Mouse (Mus musculus) thymus, adult 2 months (tissue): ENCODE measurements around the gene Evc2. TPM values are rescaled to one million over a fixed set of nuclear protein-coding genes. Genes with fewer than 3 reads are reported as not detected.

Source experiments
- DNase-seq: peaks from one replicate; pipeline ENCODE4 v3.0.0; 2021
- H3K27ac ChIP-seq: fragments of 200-500 bp; 2 replicates; pipeline ENCODE4 v1.5.1; 2012; ENCODE audit warnings: low read length, control low read depth; ENCODE audit not compliant: control insufficient read depth, insufficient read depth
- H3K27me3 ChIP-seq: fragments of 200-500 bp; 2 replicates; pipeline ENCODE4 v1.6.1; 2012; ENCODE audit warnings: mild to moderate bottlenecking, low read length, moderate library complexity, mixed read lengths; ENCODE audit not compliant: control insufficient read depth, insufficient read depth
- H3K36me3 ChIP-seq: fragments of 200-500 bp; 2 replicates; pipeline ENCODE4 v1.6.1; 2012; ENCODE audit warnings: mild to moderate bottlenecking, low read length, moderate library complexity; ENCODE audit not compliant: control insufficient read depth, insufficient read depth
- H3K4me1 ChIP-seq: fragments of 200-500 bp; replicated peaks from 2 replicates; pipeline ENCODE4 v1.6.1; 2012; ENCODE audit warnings: low read length; ENCODE audit not compliant: control insufficient read depth, insufficient read depth
- H3K4me3 ChIP-seq: fragments of 200-500 bp; 2 replicates; pipeline ENCODE4 v1.5.1; 2012; ENCODE audit warnings: mild to moderate bottlenecking, low read length, control low read depth, moderate library complexity; ENCODE audit not compliant: control insufficient read depth, insufficient read depth
- CTCF ChIP-seq: fragments of 200-500 bp; IDR thresholded peaks from 2 replicates; pipeline ENCODE4 v1.5.1; 2012; ENCODE audit warnings: mild to moderate bottlenecking, control low read depth, low read length, moderate library complexity, borderline replicate concordance; ENCODE audit not compliant: control insufficient read depth, poor library complexity, insufficient read depth; ENCODE audit errors: extremely low read depth
- POLR2A ChIP-seq: fragments of 200-500 bp; IDR thresholded peaks from 2 replicates; pipeline ENCODE4 v1.6.1; 2012; ENCODE audit warnings: mild to moderate bottlenecking, low read length, control low read depth, moderate library complexity; ENCODE audit not compliant: control insufficient read depth, poor library complexity, insufficient read depth; ENCODE audit errors: extremely low read depth
- WGBS: fragments of 180-500 bp; shearing (Covaris S2); methylation state at CpG from one replicate; pipeline ENCODE4 v1.1.7; 2018; 5-methylcytosine and 5-hydroxymethylcytosine counted together
- polyA plus RNA-seq: library from polyadenylated mRNA; depleted of rRNA; stranded (reverse); fragments of >200 nt; gene quantifications from 2 replicates; pipeline ENCODE4 v1.2.3, GENCODE M21; 2012

Gene Evc2
- polyA plus RNA-seq, 1 experiment: 7.2 TPM

DNA sequence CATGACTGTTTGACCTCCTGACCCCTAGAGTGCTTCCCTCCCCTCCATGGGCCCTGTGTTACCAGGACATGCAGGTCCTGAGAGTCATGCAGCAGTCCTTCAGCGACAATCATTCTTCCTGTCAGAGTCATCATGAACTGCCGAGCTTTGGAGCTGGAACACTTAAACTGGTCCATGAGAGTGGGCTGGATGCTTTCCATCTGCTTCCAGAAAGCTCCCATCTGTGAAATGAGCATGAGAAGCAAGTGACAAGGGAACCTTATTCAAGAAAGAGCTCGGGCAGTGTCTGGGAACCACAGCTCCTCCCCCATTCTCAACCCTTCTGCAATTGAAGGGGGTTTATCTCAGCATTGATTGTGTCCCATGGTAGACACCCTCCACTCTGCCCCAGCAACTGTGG lies 18.1 kb upstream of the Evc2 start:
- Histone ChIP-seq H3K4me3 (no peak overlapping the region), H3K4me1 (no peaks in the 10 kb centered on the region), H3K27me3 (no peaks in the 10 kb centered on the region), H3K36me3 (no peaks in the 10 kb centered on the region), H3K27ac (no peak overlapping the region)
- WGBS: 78% methylated on average over 3 of the region's 3 CpGs
- no peak for DNase-seq
- no peak for TF ChIP-seq CTCF
- no peak for TF ChIP-seq POLR2A

DNA sequence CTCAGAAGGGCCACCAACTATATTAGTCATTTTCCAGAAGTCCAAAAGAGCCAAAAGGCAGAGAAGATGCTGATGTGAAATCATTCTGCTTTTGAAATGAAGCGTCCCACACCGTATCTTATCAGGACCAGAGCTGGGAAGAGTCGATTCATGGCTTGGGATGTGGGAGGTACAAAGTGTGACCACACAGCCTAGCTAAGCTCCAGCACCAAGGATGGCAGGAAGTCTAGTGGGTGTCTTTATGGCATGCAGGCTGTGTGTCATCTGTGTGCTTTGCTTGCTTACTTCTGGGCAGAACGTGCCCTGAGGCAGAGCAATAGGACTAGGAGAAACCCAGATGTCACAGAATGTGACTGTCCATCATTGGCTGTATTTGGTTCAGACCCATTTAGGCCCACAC lies 17.5 kb upstream of the Evc2 start:
- Histone ChIP-seq H3K27ac (no peak overlapping the region), H3K36me3 (no peaks in the 10 kb centered on the region), H3K27me3 (no peaks in the 10 kb centered on the region), H3K4me1 (no peaks in the 10 kb centered on the region), H3K4me3 (no peak overlapping the region)
- 87% methylated on average over 4 of the region's 4 CpGs for WGBS
- TF ChIP-seq CTCF (no peak), POLR2A (no peak)
- DNase-seq: no peak

DNA sequence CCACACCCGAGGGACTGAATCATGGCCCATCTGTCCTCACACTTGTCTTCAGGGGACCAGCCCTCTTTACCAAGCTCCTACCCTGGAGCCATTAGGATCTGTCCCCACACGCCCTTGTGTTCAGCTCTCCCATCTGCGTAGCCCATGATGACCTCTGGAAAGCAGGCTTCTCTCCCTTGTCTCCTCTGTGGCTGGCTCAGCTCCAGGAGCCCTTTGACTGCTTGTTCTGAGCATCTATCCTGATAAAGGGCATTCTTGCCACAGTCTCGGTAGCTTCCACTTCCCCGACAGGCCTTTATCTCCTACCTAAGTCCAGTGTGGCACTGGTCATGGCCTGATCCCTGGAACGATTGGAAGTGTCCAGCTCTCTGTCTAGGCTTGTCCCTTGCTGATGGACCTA lies 11.6 kb upstream of the Evc2 start:
- H3K27ac ChIP-seq: no peak overlapping the region
- no peak for DNase-seq
- H3K36me3 ChIP-seq: no peaks in the 10 kb centered on the region
- no peaks in the 10 kb centered on the region for H3K27me3 ChIP-seq
- WGBS: 91% methylated on average over 6 of the region's 6 CpGs
- no peak for TF ChIP-seq CTCF
- no peak overlapping the region for H3K4me3 ChIP-seq
- H3K4me1 ChIP-seq: no peaks in the 10 kb centered on the region

DNA sequence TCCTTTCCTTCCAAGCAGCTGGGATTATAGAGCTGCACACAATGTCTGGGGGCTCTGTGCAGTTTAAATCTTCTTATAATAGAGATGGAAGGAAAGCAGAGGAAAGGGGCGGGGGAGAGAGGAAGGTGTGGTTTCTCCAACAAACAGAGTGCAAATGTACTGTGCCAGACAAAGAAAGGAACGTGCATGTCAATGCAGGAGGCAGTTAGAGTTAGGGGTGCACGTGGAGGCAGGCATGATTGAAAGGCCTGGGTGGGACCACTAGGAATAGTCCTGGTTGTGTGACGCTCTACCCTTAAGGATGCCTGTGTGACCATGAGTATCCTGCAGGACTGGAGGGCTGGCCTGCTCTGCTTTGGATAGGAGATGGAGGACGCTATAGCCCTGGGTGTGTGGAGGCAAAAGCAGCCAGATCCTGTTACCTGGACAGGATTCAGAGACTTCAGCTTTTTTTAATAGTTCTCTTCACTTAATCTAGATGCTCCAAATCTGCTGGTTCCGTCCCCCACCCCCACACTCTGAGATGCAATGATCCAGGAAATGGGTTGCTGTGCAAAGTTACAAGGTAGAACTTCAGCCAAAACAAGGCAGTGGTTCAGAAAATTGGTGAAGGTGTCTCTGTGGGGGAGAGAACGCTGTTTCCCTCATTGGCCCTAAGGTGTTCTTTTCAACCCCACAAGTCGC lies 7.7 kb upstream of the Evc2 start:
- TF ChIP-seq CTCF (no peak), POLR2A (no peak)
- Histone ChIP-seq H3K27ac (no peak overlapping the region), H3K36me3 (no peaks in the 10 kb centered on the region), H3K4me3 (no peak overlapping the region), H3K4me1 (no peaks in the 10 kb centered on the region), H3K27me3 (no peaks in the 10 kb centered on the region)
- 69% methylated on average over 8 of the region's 8 CpGs for WGBS
- DNase-seq: no peak

DNA sequence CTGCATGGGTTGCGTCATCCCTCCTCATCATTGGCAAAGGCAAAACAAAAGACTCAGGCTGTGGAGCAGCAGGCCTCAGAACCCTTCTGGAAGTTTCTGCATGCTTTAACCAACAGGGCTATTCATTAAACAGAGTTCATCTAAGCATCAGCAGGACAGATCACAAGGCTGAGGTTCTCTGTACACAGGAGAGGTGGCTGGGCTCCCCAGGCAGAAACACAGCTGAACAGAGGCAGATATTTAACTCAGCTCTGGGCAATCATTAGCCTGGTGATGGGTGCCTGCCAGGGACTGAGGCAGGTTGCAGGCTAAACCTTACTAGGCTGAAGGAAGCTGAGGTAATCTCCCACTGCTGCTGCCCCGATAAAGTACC lies 7.2 kb upstream of the Evc2 start:
- 98% methylated on average over 2 of the region's 2 CpGs for WGBS
- Histone ChIP-seq H3K27ac (no peak overlapping the region), H3K4me3 (no peak overlapping the region), H3K27me3 (no peaks in the 10 kb centered on the region), H3K36me3 (no peaks in the 10 kb centered on the region), H3K4me1 (no peaks in the 10 kb centered on the region)
- DNase-seq: no peak
- no peak for TF ChIP-seq POLR2A
- no peak for TF ChIP-seq CTCF

DNA sequence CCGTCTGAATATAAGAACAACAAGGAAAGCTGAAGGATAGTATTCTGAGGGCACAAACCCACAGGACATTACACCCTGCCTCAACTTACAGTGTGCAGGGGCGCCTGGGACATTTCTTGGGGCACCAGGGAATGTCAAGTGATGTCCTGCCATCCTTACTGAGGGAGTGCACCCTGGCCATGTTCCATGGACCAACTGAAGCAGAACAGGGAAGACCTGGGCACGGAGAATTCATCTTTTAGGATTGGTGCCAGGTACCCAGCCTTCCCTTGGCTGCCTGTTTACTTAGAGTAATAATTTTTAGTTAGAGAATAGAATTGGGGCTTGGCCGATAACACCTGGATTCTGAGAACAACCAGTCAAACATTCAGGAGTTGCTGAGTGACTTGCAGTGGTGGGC lies 6.2 kb upstream of the Evc2 start:
- TF ChIP-seq CTCF: no peak
- TF ChIP-seq POLR2A: no peak
- 85% methylated on average over 4 of the region's 4 CpGs for WGBS
- no peak for DNase-seq

DNA sequence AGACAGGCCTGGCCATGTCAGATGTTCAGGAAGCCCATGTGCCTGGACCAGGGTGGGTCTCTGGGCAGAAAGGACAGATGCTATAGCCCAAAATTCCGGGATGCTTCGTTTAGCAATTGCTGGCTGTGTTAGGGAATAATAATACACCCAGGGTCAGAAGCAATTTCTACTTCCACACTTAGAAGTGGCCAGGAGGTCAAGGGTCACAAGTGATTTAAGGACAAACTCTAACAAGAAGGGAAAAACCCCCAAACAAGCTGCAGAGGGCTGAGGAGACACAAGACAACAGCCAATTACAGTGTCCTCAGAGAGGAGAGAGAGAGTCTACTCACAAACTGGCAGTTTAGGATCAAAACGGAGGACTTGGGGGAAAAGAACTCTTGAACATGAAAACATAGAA lies 3.2 kb upstream of the Evc2 start:
- DNase-seq: no peak
- 71% methylated on average over 3 of the region's 3 CpGs for WGBS
- Histone ChIP-seq H3K27me3 (peaks cover 5% of the 10 kb centered on the region; the same call in 1 of the 2 replicates), H3K36me3 (no peaks in the 10 kb centered on the region), H3K4me3 (no peak overlapping the region), H3K4me1 (no peaks in the 10 kb centered on the region), H3K27ac (no peak overlapping the region)
- TF ChIP-seq POLR2A (no peak), CTCF (no peak)

More for the DNA sequence above, 6.2 kb upstream of the Evc2 start:
- Histone ChIP-seq H3K27me3 (peaks cover 2% of the 10 kb centered on the region; the same call in 1 of the 2 replicates), H3K4me3 (no peak overlapping the region), H3K36me3 (no peaks in the 10 kb centered on the region), H3K4me1 (no peaks in the 10 kb centered on the region), H3K27ac (no peak overlapping the region)
